Mouse (Mus musculus): ENCODE results near the gene Donson. TPM values are rescaled to one million over a fixed set of nuclear protein-coding genes. Genes with fewer than 3 reads are reported as not detected.

Donson gene
- polyA plus RNA-seq, 1 experiment from 2014 or later, result 22.9 TPM

DNA sequence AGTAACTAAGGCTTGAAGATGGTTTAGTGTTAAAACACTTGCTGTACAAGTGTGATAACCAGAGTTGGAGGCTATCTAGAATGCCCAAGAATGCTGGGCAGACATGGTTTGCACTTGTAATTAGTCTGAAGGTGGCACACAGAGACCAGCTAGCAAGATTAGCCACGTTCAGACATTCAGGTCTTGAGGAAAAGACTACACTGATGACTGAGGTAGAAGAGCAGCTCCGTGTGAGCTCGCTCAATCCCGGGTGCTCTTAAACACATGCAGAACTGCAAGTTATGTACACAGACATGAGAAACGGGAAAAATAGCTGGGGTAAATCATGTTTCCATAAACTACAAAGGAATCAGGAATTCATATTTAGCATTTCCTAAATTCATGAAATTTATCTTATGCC, 7.9 kb downstream of the Donson start:
- Histone ChIP-seq H3K27ac (ENCODE audit: low read length) (no peak overlapping the region), H3K4me1 (ENCODE audit: control insufficient read depth, insufficient read depth, low read length) (no peaks in the 10 kb centered on the region), H3K9ac (replicated peaks; ENCODE audit: low read depth, low read length) (no peak overlapping the region), H3K4me3 (ENCODE audit: low read depth, low read length) (no peak overlapping the region), H3K27me3 (ENCODE audit: control insufficient read depth, insufficient read depth, low read length) (no peaks in the 10 kb centered on the region), H3K4me2 (replicated peaks; ENCODE audit: low read depth, low read length) (no peak overlapping the region), H3K9me3 (ENCODE audit: control insufficient read depth, low read depth, low read length) (no peaks in the 10 kb centered on the region), H3K36me3 (ENCODE audit: control insufficient read depth, insufficient read depth, low read length) (peaks cover 70% of the 10 kb centered on the region)
- 74% methylated on average over 5 of the region's 5 CpGs for WGBS
- no peak for ATAC-seq (ENCODE audit: insufficient number of reproducible peaks, insufficient read depth, low FRiP score, low read depth)

DNA sequence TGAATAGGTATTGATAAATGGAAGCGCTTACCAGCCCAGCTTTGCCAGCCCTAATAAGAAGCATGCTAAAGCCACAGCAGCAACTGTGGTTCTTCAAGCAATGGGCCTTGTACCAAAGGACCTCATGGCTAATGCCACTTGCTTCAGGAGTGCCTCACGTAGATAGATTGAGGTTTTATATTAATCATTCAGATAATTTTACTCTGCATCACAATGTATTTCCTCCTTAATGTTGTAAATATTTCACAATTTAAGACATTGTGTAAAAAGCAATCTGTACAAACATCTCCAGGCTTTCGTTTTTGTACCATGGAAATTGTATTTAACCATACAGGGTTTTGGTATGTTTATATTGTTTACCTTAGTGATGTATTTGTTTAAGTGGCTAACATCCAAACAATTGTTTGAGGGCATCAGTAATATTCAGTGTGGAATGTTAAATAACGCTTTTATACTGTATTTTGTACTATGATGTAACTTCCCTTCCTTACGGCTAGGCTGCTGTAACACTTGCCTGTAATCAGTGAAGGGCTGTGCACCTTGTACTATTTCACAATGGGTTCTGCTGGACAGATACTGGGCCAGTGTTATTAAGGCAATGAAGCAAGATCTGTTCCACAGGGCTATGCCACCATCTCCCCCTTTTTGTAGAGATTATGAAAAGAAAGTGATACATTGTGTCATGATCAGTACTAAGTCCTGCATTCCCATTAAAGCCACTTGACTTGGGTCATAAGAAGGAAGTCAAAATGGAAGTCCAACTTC, 10.2 kb downstream of the Donson start:
- no peak overlapping the region for H3K27ac ChIP-seq (ENCODE audit: low read length)
- no peaks in the 10 kb centered on the region for H3K27me3 ChIP-seq (ENCODE audit: control insufficient read depth, insufficient read depth, low read length)
- H3K36me3 ChIP-seq (ENCODE audit: control insufficient read depth, insufficient read depth, low read length), result peaks cover 75% of the 10 kb centered on the region
- no peak overlapping the region for H3K4me2 ChIP-seq (replicated peaks; ENCODE audit: low read depth, low read length)
- no peaks in the 10 kb centered on the region for H3K9me3 ChIP-seq (ENCODE audit: control insufficient read depth, low read depth, low read length)
- no peak for ATAC-seq (ENCODE audit: insufficient number of reproducible peaks, insufficient read depth, low FRiP score, low read depth)
- H3K4me3 ChIP-seq (ENCODE audit: low read depth, low read length), result no peak overlapping the region
- 83% methylated on average over 5 of the region's 5 CpGs for WGBS
- H3K4me1 ChIP-seq (ENCODE audit: control insufficient read depth, insufficient read depth, low read length), result no peaks in the 10 kb centered on the region
- H3K9ac ChIP-seq (replicated peaks; ENCODE audit: low read depth, low read length), result no peak overlapping the region

DNA sequence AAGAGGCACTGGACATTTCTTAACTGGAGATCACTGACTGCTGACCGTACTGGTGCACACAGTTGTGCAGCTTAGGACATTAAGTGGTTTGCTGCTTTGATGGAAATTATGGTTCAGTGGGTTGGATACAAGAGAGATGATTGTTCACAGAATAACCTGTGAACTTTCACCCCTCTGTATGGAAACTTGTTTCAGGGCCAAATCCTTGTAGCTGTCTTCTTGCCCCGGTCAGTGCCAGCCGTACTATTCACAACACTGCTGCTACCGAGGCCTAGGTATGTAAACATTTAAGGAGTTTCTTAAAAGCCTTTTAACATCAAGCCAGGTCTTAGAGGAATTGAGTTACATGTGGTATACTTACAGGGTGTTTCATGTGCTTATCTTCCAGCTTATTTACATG, 14.1 kb downstream of the Donson start:
- H3K27me3 ChIP-seq (ENCODE audit: control insufficient read depth, insufficient read depth, low read length), result no peaks in the 10 kb centered on the region
- no peak overlapping the region for H3K27ac ChIP-seq (ENCODE audit: low read length)
- no peaks in the 10 kb centered on the region for H3K9me3 ChIP-seq (ENCODE audit: control insufficient read depth, low read depth, low read length)
- H3K4me2 ChIP-seq (replicated peaks; ENCODE audit: low read depth, low read length), result no peak overlapping the region
- no peak overlapping the region for H3K9ac ChIP-seq (replicated peaks; ENCODE audit: low read depth, low read length)
- H3K4me1 ChIP-seq (ENCODE audit: control insufficient read depth, insufficient read depth, low read length), result no peaks in the 10 kb centered on the region
- peaks cover 90% of the 10 kb centered on the region for H3K36me3 ChIP-seq (ENCODE audit: control insufficient read depth, insufficient read depth, low read length)
- H3K4me3 ChIP-seq (ENCODE audit: low read depth, low read length), result no peak overlapping the region
- WGBS, result 69% methylated on average over 4 of the region's 4 CpGs
- no peak for ATAC-seq (ENCODE audit: insufficient number of reproducible peaks, insufficient read depth, low FRiP score, low read depth)

DNA sequence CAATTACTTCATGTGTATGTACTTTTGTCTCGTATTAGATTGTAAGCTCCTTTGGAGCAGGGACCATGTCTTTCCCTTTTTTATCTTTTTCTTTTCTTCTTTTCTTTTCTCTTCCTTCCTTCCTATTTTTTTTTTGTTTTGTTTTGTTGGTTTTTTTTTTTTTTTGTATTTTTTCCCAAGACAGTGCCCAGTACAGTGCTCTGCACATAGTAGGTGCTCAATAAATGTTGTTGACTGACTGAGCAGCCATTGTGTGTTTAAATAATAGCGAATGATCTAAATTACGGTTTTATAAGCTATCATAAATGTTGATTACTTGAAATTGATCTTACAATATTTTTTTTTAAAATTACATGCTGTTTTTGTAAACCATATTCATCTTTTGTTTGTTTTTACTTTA, 24.8 kb downstream of the Donson start:
- Histone ChIP-seq H3K36me3 (ENCODE audit: control insufficient read depth, insufficient read depth, low read length) (peaks cover 83% of the 10 kb centered on the region), H3K4me3 (ENCODE audit: low read depth, low read length) (no peak overlapping the region), H3K9ac (replicated peaks; ENCODE audit: low read depth, low read length) (no peak overlapping the region), H3K27ac (ENCODE audit: low read length) (no peak overlapping the region), H3K4me2 (replicated peaks; ENCODE audit: low read depth, low read length) (no peak overlapping the region), H3K9me3 (ENCODE audit: control insufficient read depth, low read depth, low read length) (no peaks in the 10 kb centered on the region), H3K27me3 (ENCODE audit: control insufficient read depth, insufficient read depth, low read length) (no peaks in the 10 kb centered on the region), H3K4me1 (ENCODE audit: control insufficient read depth, insufficient read depth, low read length) (no peaks in the 10 kb centered on the region)
- WGBS, result 95% methylated on average over 3 of the region's 3 CpGs
- ATAC-seq (ENCODE audit: insufficient number of reproducible peaks, insufficient read depth, low FRiP score, low read depth), result no peak

DNA sequence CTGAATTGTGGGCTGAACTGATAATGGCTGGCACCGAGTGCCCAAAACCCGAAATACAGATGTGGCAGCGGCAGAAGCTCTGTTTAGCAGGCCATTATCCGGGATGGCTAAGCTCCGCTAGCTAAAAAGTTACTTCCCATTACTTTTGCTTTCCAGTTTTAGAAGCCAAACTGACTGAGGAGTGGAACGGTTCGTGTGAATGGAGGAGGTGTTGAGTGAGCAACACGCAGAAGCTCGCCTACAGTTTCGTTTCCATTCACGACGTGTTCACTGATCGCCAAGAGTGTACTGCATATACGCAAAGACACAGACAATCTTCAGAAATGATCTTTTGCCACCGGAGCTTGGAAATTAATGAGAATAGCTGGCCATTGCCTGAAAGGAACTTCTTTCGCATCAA, 26.2 kb downstream of the Donson start:
- 94% methylated on average over 16 of the region's 16 CpGs for WGBS
- peaks cover 86% of the 10 kb centered on the region for H3K36me3 ChIP-seq (ENCODE audit: control insufficient read depth, insufficient read depth, low read length)
- H3K9me3 ChIP-seq (ENCODE audit: control insufficient read depth, low read depth, low read length), result no peaks in the 10 kb centered on the region
- no peaks in the 10 kb centered on the region for H3K27me3 ChIP-seq (ENCODE audit: control insufficient read depth, insufficient read depth, low read length)
- no peak for ATAC-seq (ENCODE audit: insufficient number of reproducible peaks, insufficient read depth, low FRiP score, low read depth)
- H3K4me1 ChIP-seq (ENCODE audit: control insufficient read depth, insufficient read depth, low read length), result no peaks in the 10 kb centered on the region
- no peak overlapping the region for H3K27ac ChIP-seq (ENCODE audit: low read length)
- H3K4me2 ChIP-seq (replicated peaks; ENCODE audit: low read depth, low read length), result no peak overlapping the region
- H3K4me3 ChIP-seq (ENCODE audit: low read depth, low read length), result no peak overlapping the region
- no peak overlapping the region for H3K9ac ChIP-seq (replicated peaks; ENCODE audit: low read depth, low read length)

DNA sequence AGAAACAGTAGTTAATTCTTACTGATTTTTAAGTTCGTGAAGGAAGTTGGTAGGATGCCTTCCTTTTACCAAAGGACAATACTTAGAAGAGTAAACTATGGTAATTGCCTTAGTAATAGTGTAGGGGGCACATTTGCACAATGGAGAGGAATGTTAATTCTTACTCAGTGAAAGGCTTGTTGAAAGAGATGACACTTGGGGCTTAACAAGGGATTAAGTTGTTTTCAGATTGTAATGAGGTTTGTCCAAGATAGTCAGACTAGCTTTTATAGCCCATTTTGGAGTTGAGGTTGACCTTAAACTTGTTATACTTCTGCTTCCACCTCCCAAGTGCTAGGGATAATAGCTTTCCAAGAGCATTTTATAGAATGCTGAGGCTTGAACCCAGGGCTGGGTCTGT, 27.2 kb downstream of the Donson start:
- H3K36me3 ChIP-seq (ENCODE audit: control insufficient read depth, insufficient read depth, low read length), result peaks cover 86% of the 10 kb centered on the region
- H3K4me1 ChIP-seq (ENCODE audit: control insufficient read depth, insufficient read depth, low read length), result no peaks in the 10 kb centered on the region
- WGBS, result 77% methylated on average over 1 of the region's 1 CpGs
- no peak overlapping the region for H3K27ac ChIP-seq (ENCODE audit: low read length)
- no peak overlapping the region for H3K9ac ChIP-seq (replicated peaks; ENCODE audit: low read depth, low read length)
- H3K4me3 ChIP-seq (ENCODE audit: low read depth, low read length), result no peak overlapping the region
- H3K27me3 ChIP-seq (ENCODE audit: control insufficient read depth, insufficient read depth, low read length), result no peaks in the 10 kb centered on the region
- no peak overlapping the region for H3K4me2 ChIP-seq (replicated peaks; ENCODE audit: low read depth, low read length)
- no peak for ATAC-seq (ENCODE audit: insufficient number of reproducible peaks, insufficient read depth, low FRiP score, low read depth)
- H3K9me3 ChIP-seq (ENCODE audit: control insufficient read depth, low read depth, low read length), result no peaks in the 10 kb centered on the region

DNA sequence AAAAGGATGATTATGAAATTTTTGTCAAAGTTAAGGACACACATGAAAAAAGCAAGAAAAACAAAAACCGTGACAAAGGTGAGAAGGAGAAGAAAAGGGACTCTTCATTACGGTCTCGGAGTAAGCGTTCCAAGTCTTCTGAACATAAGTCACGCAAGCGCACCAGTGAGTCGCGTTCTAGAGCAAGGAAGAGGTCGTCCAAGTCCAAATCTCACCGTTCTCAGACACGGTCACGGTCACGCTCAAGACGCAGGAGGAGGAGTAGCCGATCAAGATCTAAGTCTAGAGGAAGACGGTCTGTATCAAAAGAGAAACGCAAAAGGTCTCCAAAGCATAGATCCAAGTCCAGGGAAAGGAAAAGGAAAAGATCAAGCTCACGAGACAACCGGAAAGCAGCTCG, 28.8 kb downstream of the Donson start:
- H3K9ac ChIP-seq (replicated peaks; ENCODE audit: low read depth, low read length), result no peak overlapping the region
- 96% methylated on average over 20 of the region's 20 CpGs for WGBS
- H3K4me1 ChIP-seq (ENCODE audit: control insufficient read depth, insufficient read depth, low read length), result no peaks in the 10 kb centered on the region
- no peak for ATAC-seq (ENCODE audit: insufficient number of reproducible peaks, insufficient read depth, low FRiP score, low read depth)
- no peak overlapping the region for H3K4me3 ChIP-seq (ENCODE audit: low read depth, low read length)
- no peak overlapping the region for H3K4me2 ChIP-seq (replicated peaks; ENCODE audit: low read depth, low read length)
- H3K27me3 ChIP-seq (ENCODE audit: control insufficient read depth, insufficient read depth, low read length), result no peaks in the 10 kb centered on the region
- H3K36me3 ChIP-seq (ENCODE audit: control insufficient read depth, insufficient read depth, low read length), result peaks cover 87% of the 10 kb centered on the region
- H3K9me3 ChIP-seq (ENCODE audit: control insufficient read depth, low read depth, low read length), result no peaks in the 10 kb centered on the region
- no peak overlapping the region for H3K27ac ChIP-seq (ENCODE audit: low read length)

DNA sequence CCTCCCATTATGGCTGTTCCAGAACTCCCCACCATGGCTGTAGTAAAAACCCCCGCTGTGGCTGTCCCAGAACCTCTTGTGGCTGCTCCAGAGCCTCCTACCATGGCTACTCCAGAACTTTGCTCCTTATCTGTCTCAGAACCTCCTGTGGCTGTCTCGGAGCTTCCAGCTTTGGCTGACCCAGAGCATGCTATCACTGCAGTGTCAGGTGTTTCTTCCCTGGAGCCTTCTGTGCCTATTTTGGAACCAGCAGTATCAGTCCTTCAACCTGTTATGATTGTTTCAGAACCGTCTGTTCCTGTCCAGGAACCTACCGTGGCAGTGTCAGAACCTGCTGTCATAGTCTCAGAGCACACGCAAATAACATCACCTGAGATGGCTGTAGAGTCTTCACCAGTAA, 30.1 kb downstream of the Donson start:
- no peak for ATAC-seq (ENCODE audit: insufficient number of reproducible peaks, insufficient read depth, low FRiP score, low read depth)
- Histone ChIP-seq H3K4me3 (ENCODE audit: low read depth, low read length) (no peak overlapping the region), H3K36me3 (ENCODE audit: control insufficient read depth, insufficient read depth, low read length) (peaks cover 88% of the 10 kb centered on the region), H3K4me2 (replicated peaks; ENCODE audit: low read depth, low read length) (no peak overlapping the region), H3K9ac (replicated peaks; ENCODE audit: low read depth, low read length) (no peak overlapping the region), H3K9me3 (ENCODE audit: control insufficient read depth, low read depth, low read length) (no peaks in the 10 kb centered on the region), H3K27me3 (ENCODE audit: control insufficient read depth, insufficient read depth, low read length) (no peaks in the 10 kb centered on the region), H3K4me1 (ENCODE audit: control insufficient read depth, insufficient read depth, low read length) (no peaks in the 10 kb centered on the region), H3K27ac (ENCODE audit: low read length) (no peak overlapping the region)
- WGBS, result 95% methylated on average over 5 of the region's 5 CpGs

DNA sequence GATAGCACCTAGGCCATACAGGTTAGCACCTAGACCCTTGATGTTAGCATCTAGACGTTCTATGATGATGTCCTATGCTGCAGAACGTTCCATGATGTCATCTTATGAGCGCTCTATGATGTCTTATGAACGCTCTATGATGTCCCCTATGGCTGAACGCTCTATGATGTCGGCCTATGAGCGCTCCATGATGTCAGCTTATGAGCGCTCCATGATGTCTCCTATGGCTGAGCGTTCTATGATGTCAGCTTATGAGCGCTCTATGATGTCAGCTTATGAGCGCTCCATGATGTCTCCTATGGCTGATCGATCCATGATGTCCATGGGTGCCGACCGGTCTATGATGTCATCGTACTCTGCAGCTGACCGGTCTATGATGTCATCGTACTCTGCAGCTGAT, 31.3 kb downstream of the Donson start:
- Histone ChIP-seq H3K9ac (replicated peaks; ENCODE audit: low read depth, low read length) (no peak overlapping the region), H3K4me3 (ENCODE audit: low read depth, low read length) (no peak overlapping the region), H3K36me3 (ENCODE audit: control insufficient read depth, insufficient read depth, low read length) (peaks cover 85% of the 10 kb centered on the region), H3K4me1 (ENCODE audit: control insufficient read depth, insufficient read depth, low read length) (0 out of 2 replicates have a peak, but pooled peaks cover 1% of the 10 kb centered on the region), H3K4me2 (replicated peaks; ENCODE audit: low read depth, low read length) (no peak overlapping the region), H3K27ac (ENCODE audit: low read length) (no peak overlapping the region), H3K9me3 (ENCODE audit: control insufficient read depth, low read depth, low read length) (no peaks in the 10 kb centered on the region), H3K27me3 (ENCODE audit: control insufficient read depth, insufficient read depth, low read length) (no peaks in the 10 kb centered on the region)
- WGBS, result 98% methylated on average over 17 of the region's 17 CpGs
- no peak; the same call in 1 of the 2 replicates for ATAC-seq (ENCODE audit: insufficient number of reproducible peaks, insufficient read depth, low FRiP score, low read depth)

Data from stomach, embryonic 14.5 days (tissue).